Mouse (Mus musculus): Measurements from ENCODE around the gene Mitf. TPM values are rescaled to one million over a fixed set of nuclear protein-coding genes. Genes with fewer than 3 reads are reported as not detected.

Gene Mitf
- polyA plus RNA-seq, 1 experiment from 2014 or later, result 1.7 TPM

DNA sequence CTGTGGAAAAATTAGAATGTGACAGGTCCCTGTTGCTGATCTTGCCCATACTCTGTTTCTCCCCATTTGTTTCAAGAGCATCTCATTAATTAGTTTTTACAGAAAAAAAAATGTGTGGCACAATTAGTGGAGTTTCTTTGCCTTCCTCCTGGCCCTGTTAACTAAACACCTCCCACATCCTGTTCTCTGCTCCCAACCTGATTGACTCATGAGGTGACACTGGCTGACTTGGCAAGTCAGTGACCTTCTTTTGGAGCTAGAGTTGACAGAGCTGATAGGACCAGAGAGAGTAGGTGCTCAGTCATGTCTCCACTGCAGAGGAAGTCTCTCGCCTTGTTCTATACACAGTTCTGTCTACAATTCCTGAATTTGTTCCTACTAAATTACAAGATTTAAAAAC, 155.5 kb downstream of the Mitf start:
- Histone ChIP-seq H3K9me3 (ENCODE audit: control insufficient read depth, low read length) (no peaks in the 10 kb centered on the region), H3K36me3 (ENCODE audit: control insufficient read depth, insufficient read depth, low read length) (no peaks in the 10 kb centered on the region), H3K27me3 (ENCODE audit: control insufficient read depth, insufficient read depth, low read length) (no peaks in the 10 kb centered on the region), H3K4me2 (ENCODE audit: low read depth, low read length, severe bottlenecking) (no peak overlapping the region), H3K9ac (ENCODE audit: low read length) (no peak overlapping the region), H3K4me1 (replicated peaks; ENCODE audit: control insufficient read depth, insufficient read depth, low read length) (no peaks in the 10 kb centered on the region; the same call in 1 of the 2 replicates), H3K27ac (ENCODE audit: low read depth, low read length) (no peak overlapping the region), H3K4me3 (ENCODE audit: low read depth, low read length) (no peak overlapping the region)
- WGBS, result 91% methylated on average over 1 of the region's 1 CpGs
- ATAC-seq (replicated peaks; ENCODE audit: low FRiP score), result no peak
- no peak for DNase-seq (ENCODE audit: low spot score)

DNA sequence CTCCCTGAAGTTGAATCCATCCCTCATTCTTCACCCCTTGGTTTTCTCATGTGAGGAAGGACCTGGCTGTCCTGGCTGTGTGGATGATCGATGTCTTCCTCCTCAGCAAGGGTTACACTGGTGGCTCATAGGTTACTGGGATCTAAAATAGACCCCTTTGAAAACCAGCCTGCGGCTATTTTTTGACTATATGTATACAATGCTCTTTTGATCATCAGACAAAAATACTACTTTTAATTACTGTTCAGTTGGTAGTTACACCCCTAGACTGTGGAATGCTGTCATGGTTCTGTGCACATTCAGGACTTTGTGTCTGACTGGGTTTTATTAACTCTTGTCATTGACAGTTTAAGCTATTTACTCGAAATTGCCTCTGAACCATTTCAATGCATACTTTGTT, 157.9 kb downstream of the Mitf start:
- no peaks in the 10 kb centered on the region; the same call in 1 of the 2 replicates for H3K4me1 ChIP-seq (replicated peaks; ENCODE audit: control insufficient read depth, insufficient read depth, low read length)
- H3K27me3 ChIP-seq (ENCODE audit: control insufficient read depth, insufficient read depth, low read length), result no peaks in the 10 kb centered on the region
- no peak overlapping the region for H3K4me2 ChIP-seq (ENCODE audit: low read depth, low read length, severe bottlenecking)
- no peak overlapping the region for H3K9ac ChIP-seq (ENCODE audit: low read length)
- no peaks in the 10 kb centered on the region for H3K36me3 ChIP-seq (ENCODE audit: control insufficient read depth, insufficient read depth, low read length)
- no peak for ATAC-seq (replicated peaks; ENCODE audit: low FRiP score)
- H3K27ac ChIP-seq (ENCODE audit: low read depth, low read length), result no peak overlapping the region
- WGBS, result 71% methylated on average over 3 of the region's 3 CpGs
- DNase-seq (ENCODE audit: low spot score), result no peak
- H3K4me3 ChIP-seq (ENCODE audit: low read depth, low read length), result no peak overlapping the region
- no peaks in the 10 kb centered on the region for H3K9me3 ChIP-seq (ENCODE audit: control insufficient read depth, low read length)

DNA sequence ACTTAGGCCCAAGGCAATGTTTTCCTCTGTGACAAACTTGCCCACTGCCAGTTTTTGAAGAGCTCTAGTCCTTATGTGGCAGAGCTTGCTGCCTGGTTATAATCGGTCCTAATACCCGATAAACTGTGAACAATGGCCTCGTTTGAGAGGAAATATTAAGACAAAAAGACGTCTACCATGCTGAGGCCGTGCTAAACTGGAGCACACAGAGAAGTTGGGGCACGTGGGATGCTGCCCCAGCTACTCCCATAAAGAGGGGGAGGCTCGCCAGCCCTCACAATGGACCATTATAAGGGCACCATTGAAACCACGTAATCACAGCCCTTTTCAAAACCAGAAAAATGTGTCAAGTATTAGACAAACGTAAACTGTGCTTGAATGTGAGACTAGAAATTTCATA, 174.8 kb downstream of the Mitf start:
- no peaks in the 10 kb centered on the region for H3K4me1 ChIP-seq (replicated peaks; ENCODE audit: control insufficient read depth, insufficient read depth, low read length)
- H3K27ac ChIP-seq (ENCODE audit: low read depth, low read length), result no peak overlapping the region
- H3K4me3 ChIP-seq (ENCODE audit: low read depth, low read length), result no peak overlapping the region
- H3K4me2 ChIP-seq (ENCODE audit: low read depth, low read length, severe bottlenecking), result no peak overlapping the region
- no peaks in the 10 kb centered on the region for H3K27me3 ChIP-seq (ENCODE audit: control insufficient read depth, insufficient read depth, low read length)
- no peaks in the 10 kb centered on the region for H3K9me3 ChIP-seq (ENCODE audit: control insufficient read depth, low read length)
- DNase-seq (ENCODE audit: low spot score) (no peak), ATAC-seq (replicated peaks; ENCODE audit: low FRiP score) (no peak)
- H3K36me3 ChIP-seq (ENCODE audit: control insufficient read depth, insufficient read depth, low read length), result no peaks in the 10 kb centered on the region
- 39% methylated on average over 9 of the region's 9 CpGs for WGBS
- no peak overlapping the region for H3K9ac ChIP-seq (ENCODE audit: low read length)

DNA sequence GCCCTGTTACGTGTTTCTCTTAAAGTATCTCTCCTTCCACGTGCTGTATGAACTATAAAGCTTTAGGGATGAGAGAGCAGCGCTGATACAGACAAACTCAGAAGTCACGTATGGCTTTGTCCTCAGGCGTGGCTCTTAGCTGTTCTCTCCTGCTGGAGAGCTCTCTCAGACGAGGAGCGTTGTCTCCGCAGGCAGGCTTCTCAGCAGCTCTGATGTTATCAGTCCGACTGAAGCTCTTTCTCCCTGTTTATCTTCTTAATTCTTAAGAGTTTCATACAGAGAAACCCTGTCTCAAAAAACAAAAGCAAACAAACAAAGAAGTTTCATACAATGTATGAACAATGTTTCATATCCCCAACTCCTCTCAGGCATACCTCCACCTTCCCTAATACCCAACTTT, 178.8 kb downstream of the Mitf start:
- Histone ChIP-seq H3K9ac (ENCODE audit: low read length) (no peak overlapping the region), H3K27me3 (ENCODE audit: control insufficient read depth, insufficient read depth, low read length) (no peaks in the 10 kb centered on the region), H3K4me3 (ENCODE audit: low read depth, low read length) (no peak overlapping the region), H3K9me3 (ENCODE audit: control insufficient read depth, low read length) (no peaks in the 10 kb centered on the region), H3K27ac (ENCODE audit: low read depth, low read length) (no peak overlapping the region), H3K4me2 (ENCODE audit: low read depth, low read length, severe bottlenecking) (no peak overlapping the region), H3K36me3 (ENCODE audit: control insufficient read depth, insufficient read depth, low read length) (no peaks in the 10 kb centered on the region), H3K4me1 (replicated peaks; ENCODE audit: control insufficient read depth, insufficient read depth, low read length) (no peaks in the 10 kb centered on the region)
- 72% methylated on average over 9 of the region's 9 CpGs for WGBS
- no peak for DNase-seq (ENCODE audit: low spot score)
- ATAC-seq (replicated peaks; ENCODE audit: low FRiP score), result no peak

DNA sequence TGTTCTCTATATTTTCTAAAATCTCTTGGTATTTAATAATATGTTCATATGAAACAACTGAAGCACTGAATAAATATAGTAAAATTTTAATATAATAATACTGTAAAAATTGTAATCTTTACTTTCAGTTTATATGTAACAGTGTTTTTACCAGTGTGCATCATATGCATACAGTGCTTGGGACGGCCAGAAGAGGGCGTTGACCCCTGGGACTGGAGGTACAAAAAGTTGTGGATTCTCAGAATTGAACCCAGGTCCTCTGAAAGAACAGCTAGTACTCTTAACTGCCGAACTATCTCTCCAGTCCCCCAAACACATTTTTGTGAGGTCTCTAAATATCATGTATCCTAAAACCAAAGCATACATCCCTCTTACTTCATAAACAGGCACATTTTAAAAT, 179.6 kb downstream of the Mitf start:
- no peak overlapping the region for H3K9ac ChIP-seq (ENCODE audit: low read length)
- no peak overlapping the region for H3K4me3 ChIP-seq (ENCODE audit: low read depth, low read length)
- no peaks in the 10 kb centered on the region for H3K9me3 ChIP-seq (ENCODE audit: control insufficient read depth, low read length)
- WGBS, result 75% methylated on average over 3 of the region's 3 CpGs
- ATAC-seq (replicated peaks; ENCODE audit: low FRiP score) (no peak), DNase-seq (ENCODE audit: low spot score) (no peak)
- H3K4me2 ChIP-seq (ENCODE audit: low read depth, low read length, severe bottlenecking), result no peak overlapping the region
- no peaks in the 10 kb centered on the region for H3K36me3 ChIP-seq (ENCODE audit: control insufficient read depth, insufficient read depth, low read length)
- no peak overlapping the region for H3K27ac ChIP-seq (ENCODE audit: low read depth, low read length)
- H3K4me1 ChIP-seq (replicated peaks; ENCODE audit: control insufficient read depth, insufficient read depth, low read length), result no peaks in the 10 kb centered on the region
- no peaks in the 10 kb centered on the region for H3K27me3 ChIP-seq (ENCODE audit: control insufficient read depth, insufficient read depth, low read length)

DNA sequence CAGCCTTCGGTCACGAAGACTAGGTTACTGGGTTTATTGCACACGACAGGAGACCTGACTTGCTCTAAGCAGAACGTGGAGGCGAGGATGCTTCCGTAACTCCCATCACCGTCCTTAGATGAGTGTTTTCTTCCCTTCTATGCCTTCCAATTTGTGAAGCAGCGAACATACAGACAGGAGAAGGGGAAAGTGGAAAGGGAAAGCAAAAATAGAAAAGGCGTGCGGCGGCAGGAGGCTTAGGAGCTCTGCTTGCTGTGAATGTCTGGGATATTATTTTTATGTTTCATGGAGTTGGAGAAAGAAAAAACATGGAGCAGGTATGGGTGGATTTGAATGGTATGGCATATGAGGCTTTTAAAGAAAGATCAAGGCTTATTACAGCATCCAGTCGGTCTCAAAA, 186.7 kb downstream of the Mitf start:
- Histone ChIP-seq H3K27me3 (ENCODE audit: control insufficient read depth, insufficient read depth, low read length) (no peaks in the 10 kb centered on the region), H3K27ac (ENCODE audit: low read depth, low read length) (no peak overlapping the region), H3K4me3 (ENCODE audit: low read depth, low read length) (no peak overlapping the region), H3K9ac (ENCODE audit: low read length) (no peak overlapping the region), H3K4me2 (ENCODE audit: low read depth, low read length, severe bottlenecking) (no peak overlapping the region), H3K9me3 (ENCODE audit: control insufficient read depth, low read length) (no peaks in the 10 kb centered on the region), H3K36me3 (ENCODE audit: control insufficient read depth, insufficient read depth, low read length) (no peaks in the 10 kb centered on the region), H3K4me1 (replicated peaks; ENCODE audit: control insufficient read depth, insufficient read depth, low read length) (no peaks in the 10 kb centered on the region; the same call in 1 of the 2 replicates)
- WGBS, result 92% methylated on average over 12 of the region's 12 CpGs
- DNase-seq (ENCODE audit: low spot score), result no peak
- no peak for ATAC-seq (replicated peaks; ENCODE audit: low FRiP score)

DNA sequence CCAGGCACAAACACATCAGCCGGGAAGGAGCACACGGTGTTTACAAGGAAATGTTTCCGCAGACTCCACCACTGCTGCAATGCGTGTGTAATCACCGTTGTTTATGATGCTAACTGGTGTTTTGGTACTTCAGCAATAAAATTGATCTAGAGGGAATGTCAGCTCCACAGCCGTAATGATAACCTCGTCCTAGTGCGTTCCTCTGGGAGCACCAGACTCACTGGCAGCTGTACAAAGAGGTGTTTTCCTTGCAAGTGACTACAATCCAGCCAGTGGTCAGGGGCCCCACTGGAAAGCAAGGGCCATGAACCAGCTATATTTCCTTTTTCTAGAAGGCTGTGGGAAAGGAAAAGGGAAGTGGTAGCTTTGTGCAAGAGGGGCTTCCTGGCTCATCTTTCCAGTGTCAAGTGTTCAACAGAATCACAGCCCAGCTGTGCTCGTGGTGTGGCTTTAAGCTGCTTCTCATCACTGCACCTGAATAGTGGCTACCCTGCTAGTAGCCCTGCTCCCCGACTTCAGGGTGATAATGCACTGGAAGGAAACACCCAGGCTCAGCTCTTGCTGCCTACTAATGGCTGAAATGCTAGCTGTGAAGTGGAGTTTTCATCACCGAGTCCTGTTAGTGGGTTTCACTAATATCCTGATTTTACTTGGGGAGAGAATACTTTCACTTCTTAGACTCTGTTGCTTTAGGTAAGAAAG, 188.9 kb downstream of the Mitf start:
- Histone ChIP-seq H3K4me1 (replicated peaks; ENCODE audit: control insufficient read depth, insufficient read depth, low read length) (no peaks in the 10 kb centered on the region; the same call in 1 of the 2 replicates), H3K9me3 (ENCODE audit: control insufficient read depth, low read length) (no peaks in the 10 kb centered on the region), H3K9ac (ENCODE audit: low read length) (no peak overlapping the region), H3K27ac (ENCODE audit: low read depth, low read length) (no peak overlapping the region), H3K36me3 (ENCODE audit: control insufficient read depth, insufficient read depth, low read length) (no peaks in the 10 kb centered on the region), H3K4me2 (ENCODE audit: low read depth, low read length, severe bottlenecking) (no peak overlapping the region), H3K27me3 (ENCODE audit: control insufficient read depth, insufficient read depth, low read length) (no peaks in the 10 kb centered on the region), H3K4me3 (ENCODE audit: low read depth, low read length) (no peak overlapping the region)
- ATAC-seq (replicated peaks; ENCODE audit: low FRiP score) (no peak), DNase-seq (ENCODE audit: low spot score) (no peak)
- WGBS, result 84% methylated on average over 11 of the region's 11 CpGs

DNA sequence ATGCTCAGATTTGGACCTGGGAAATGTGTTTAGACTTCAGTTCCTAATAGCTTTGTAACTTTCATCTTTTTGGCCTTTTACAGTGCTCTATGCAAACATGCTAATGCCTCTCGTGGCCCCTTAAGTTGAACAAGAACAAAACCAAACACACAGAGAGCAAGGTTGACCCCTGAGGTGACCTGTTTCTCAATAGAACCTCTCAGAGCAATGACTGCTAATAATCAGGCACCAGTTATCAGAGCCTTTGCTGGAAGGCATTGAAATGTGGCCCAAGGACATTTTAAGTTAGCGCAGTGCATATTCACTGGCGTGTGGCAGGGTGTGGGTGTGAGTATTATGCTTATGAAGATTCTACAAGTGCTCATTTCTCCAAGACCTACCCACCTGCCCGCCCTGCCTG, 194.7 kb downstream of the Mitf start:
- Histone ChIP-seq H3K4me2 (ENCODE audit: low read depth, low read length, severe bottlenecking) (no peak overlapping the region), H3K4me1 (replicated peaks; ENCODE audit: control insufficient read depth, insufficient read depth, low read length) (no peaks in the 10 kb centered on the region; the same call in none of the 2 replicates), H3K9ac (ENCODE audit: low read length) (no peak overlapping the region), H3K4me3 (ENCODE audit: low read depth, low read length) (no peak overlapping the region), H3K27me3 (ENCODE audit: control insufficient read depth, insufficient read depth, low read length) (no peaks in the 10 kb centered on the region), H3K36me3 (ENCODE audit: control insufficient read depth, insufficient read depth, low read length) (no peaks in the 10 kb centered on the region), H3K9me3 (ENCODE audit: control insufficient read depth, low read length) (no peaks in the 10 kb centered on the region), H3K27ac (ENCODE audit: low read depth, low read length) (no peak overlapping the region)
- 36% methylated on average over 4 of the region's 4 CpGs for WGBS
- DNase-seq (ENCODE audit: low spot score), result no peak
- ATAC-seq (replicated peaks; ENCODE audit: low FRiP score), result no peak

DNA sequence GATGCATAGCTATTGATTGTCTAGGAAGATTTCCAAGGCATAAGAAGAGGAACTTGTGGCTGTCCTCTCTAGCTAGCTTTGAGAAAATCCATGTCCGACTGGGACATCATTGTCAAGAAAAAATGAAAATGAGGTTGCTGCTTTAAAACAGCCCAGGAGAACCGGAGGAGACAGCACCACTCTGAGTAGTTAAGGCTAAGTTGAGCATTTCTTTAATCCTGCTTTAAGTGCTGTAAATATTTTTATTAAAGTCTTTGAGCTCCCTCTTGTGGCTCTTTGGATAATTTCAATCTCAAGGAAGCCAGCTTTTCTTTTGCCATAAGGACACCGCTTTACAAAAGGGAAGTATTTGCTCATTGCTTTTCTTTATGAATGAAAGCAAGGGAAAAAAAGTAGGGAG, 196.3 kb downstream of the Mitf start:
- DNase-seq (ENCODE audit: low spot score), result no peak
- H3K9ac ChIP-seq (ENCODE audit: low read length), result no peak overlapping the region
- H3K4me2 ChIP-seq (ENCODE audit: low read depth, low read length, severe bottlenecking), result no peak overlapping the region
- H3K36me3 ChIP-seq (ENCODE audit: control insufficient read depth, insufficient read depth, low read length), result no peaks in the 10 kb centered on the region
- no peak overlapping the region for H3K4me3 ChIP-seq (ENCODE audit: low read depth, low read length)
- H3K27ac ChIP-seq (ENCODE audit: low read depth, low read length), result no peak overlapping the region
- no peaks in the 10 kb centered on the region; the same call in 1 of the 2 replicates for H3K4me1 ChIP-seq (replicated peaks; ENCODE audit: control insufficient read depth, insufficient read depth, low read length)
- 23% methylated on average over 3 of the region's 3 CpGs for WGBS
- no peak for ATAC-seq (replicated peaks; ENCODE audit: low FRiP score)
- H3K27me3 ChIP-seq (ENCODE audit: control insufficient read depth, insufficient read depth, low read length), result no peaks in the 10 kb centered on the region
- no peaks in the 10 kb centered on the region for H3K9me3 ChIP-seq (ENCODE audit: control insufficient read depth, low read length)
